Mouse (Mus musculus): ENCODE results near the gene Slc22a6.

GRCm38 (mm10) chr19:8616314-8616713 is 1.5 kb upstream of the Slc22a6 start:
- no peak for TF ChIP-seq CTCF (IDR thresholded peaks at IDR 0.05; ENCODE audit: extremely low read depth, insufficient read depth, insufficient read length, insufficient replicate concordance)
- no peak for TF ChIP-seq POLR2A (IDR thresholded peaks at IDR 0.05; ENCODE audit: low read depth, low read length)

All from spleen, adult 2 months (tissue).